Mouse (Mus musculus): Measurements from ENCODE around the gene Cenpp.
"Not testable (repeated sequence)": the region's sequence is repeated elsewhere in the genome, so short reads cannot be mapped to it uniquely, and the experiment has no call there.

The Cenpp gene

DNA sequence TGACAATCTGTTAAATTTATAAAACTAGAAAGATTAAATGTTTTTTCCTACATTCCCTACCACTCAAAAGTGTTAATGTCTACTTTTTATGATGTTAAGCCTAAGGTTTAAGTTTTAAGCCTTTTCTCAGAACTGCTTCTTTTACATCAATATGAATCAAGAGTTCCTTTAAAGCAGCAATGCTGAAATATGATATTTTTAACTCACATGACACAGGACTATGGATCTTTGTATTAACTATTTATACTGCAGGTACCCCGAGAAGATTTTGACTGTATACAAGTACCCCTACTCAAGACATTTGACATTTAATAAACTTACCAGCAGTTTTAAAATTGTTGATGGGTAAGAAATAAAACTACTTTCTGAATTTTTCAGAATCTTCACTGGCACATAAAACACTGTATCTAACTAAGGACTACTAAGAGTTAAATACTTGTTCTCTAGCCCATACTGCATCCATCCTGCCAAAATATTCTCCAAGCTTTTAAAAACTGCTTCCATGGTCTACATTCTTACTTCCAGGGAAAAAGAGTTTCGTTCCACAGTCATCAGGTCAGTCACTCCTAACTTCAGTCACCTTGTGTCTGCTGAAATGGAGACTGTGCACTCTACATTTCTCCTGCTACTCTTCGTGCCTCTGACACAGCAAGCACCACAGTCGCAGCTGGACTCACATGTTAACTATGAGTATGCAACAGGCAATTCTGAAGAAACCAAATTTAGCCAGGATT is 43.8 kb downstream of the Cenpp start:
- DNase-seq (ENCODE audit: extremely low read depth, low read depth, low spot score), result no peak

DNA sequence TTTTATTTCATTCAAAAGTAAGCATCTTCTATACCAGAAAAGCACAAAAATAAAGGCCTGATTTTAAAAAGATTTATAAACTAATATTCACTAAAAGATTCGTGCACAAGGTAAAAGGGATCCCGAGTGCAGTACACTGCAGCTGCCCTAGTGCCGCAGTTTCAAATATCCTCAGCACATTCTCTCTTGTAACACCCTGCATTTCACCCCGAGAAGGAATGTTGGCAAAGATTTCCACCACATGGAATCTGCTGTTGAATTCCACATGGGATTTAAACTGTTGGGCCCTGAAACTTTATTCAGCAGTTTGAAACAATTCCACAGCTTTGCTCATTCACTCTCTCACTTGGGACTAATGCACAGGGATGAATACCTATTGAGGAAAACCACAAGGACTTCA is 44.9 kb downstream of the Cenpp start, which contains the start of gene Ogn:
TSS of gene Ogn (plus strand) at position 333 of the 400 bp plus-strand sequence.
- DNase-seq (ENCODE audit: extremely low read depth, low read depth, low spot score), result no peak

DNA sequence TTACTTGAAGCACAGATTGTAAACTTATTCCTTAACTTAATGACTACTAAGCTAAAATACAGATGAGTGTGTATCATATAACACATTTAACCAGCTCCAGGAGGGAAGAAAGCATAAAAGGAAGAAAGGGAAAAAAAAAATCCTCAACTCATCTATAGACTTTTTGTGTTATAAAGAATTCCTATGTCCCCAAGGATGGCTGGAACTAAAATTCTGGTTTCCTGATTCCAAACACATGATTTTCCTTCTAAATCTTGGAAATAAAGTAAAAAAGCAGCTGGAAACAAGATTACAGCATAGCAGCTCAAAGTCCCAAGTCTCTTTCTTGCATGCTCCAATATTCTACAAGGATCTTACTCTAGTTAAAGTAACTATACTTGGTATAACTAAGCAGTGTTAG is 49.0 kb downstream of the Cenpp start:
- DNase-seq (ENCODE audit: extremely low read depth, low read depth, low spot score), result no peak

DNA sequence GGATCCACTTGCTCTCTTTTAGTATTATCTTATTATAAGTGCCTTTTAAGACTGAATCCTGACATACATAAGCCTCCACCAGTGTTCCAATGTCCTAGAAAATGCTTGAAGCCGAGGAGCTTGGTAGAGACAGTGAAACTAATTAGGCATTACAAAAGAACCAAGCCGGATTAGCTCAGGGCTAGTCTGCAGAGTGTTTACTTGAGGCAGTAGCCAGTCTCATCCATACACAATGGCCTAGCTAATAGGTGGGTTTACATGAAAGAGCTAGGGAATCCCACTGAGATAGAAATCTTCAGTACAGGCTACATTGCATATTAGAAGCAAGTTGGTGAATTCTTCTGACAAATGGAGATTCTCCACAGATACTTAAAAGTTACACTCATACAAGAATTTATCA is 50.0 kb downstream of the Cenpp start:
- not testable (repeated sequence) for DNase-seq (ENCODE audit: extremely low read depth, low read depth, low spot score)

DNA sequence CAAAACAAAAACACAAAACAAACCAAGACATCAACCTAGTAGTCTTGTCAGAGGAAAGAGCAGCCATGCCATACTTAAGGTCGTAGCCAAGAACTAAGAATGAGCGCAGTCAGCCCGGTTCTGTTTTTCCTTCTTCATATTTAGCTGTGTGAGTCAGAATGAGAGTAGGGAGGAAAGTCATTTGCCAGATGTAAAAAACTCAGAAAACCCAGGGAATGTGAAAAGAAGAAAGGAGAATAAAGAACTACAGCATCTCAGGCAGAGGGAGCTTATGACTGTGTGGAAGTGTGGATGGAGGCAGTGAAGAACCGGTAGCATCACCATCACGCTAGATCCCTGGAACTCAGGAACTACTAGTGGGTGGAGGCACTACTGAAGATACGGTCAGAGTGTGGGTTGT is 66.5 kb downstream of the Cenpp start:
- no peak for DNase-seq (ENCODE audit: extremely low read depth, low read depth, low spot score)

DNA sequence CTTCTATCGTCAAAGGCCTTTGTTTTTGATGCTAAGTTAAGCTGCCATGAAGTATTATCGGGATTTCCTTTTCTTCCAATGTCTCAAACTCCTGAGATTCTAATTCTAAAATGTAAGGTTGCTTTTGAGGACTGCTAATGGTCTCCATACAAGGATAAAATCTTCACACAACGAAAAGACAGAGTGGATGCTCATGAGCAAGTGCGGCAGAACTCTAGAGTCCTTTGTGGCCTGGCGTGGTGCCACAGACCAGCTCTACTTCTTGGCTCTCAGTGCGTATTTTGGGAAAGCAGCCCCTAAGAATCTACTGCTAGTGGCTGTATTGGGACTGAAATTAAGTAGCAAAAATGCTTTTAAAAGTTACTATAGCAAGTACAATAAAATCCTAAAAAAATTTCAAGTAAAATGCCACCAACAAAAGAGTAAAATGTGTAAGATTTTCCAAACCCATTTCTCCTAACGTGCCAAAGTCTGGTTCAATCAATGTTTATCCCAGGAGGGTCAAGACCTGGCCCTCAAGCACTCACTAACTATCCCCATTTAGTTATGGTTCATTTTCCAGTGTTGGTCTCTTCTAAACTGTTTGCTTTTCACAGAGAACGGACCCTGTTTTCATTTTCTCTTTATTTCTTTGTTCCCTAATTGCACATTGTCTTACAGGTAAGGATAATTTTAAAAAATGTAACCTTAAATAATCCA is 68.1 kb downstream of the Cenpp start:
- DNase-seq (ENCODE audit: extremely low read depth, low read depth, low spot score), result no peak

DNA sequence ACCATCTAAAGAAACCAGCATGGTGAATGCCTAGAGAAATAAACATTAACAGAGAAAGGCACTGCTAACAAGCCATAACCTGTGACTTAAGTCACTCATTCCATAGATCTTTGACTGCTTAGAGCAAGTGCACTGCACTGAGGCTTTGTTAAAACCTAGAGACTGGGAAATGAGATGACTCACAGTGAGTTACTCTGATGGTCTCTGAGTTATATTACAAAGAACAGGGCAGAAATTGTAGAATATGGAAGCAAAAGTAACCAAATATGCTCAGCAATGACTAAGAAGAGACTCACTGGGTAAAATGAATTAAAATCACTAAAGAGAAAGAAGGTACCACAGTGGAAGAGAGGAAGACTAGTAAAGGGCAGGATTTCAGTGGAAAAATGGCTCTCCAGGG is 68.7 kb downstream of the Cenpp start:
- no peak for DNase-seq (ENCODE audit: extremely low read depth, low read depth, low spot score)

DNA sequence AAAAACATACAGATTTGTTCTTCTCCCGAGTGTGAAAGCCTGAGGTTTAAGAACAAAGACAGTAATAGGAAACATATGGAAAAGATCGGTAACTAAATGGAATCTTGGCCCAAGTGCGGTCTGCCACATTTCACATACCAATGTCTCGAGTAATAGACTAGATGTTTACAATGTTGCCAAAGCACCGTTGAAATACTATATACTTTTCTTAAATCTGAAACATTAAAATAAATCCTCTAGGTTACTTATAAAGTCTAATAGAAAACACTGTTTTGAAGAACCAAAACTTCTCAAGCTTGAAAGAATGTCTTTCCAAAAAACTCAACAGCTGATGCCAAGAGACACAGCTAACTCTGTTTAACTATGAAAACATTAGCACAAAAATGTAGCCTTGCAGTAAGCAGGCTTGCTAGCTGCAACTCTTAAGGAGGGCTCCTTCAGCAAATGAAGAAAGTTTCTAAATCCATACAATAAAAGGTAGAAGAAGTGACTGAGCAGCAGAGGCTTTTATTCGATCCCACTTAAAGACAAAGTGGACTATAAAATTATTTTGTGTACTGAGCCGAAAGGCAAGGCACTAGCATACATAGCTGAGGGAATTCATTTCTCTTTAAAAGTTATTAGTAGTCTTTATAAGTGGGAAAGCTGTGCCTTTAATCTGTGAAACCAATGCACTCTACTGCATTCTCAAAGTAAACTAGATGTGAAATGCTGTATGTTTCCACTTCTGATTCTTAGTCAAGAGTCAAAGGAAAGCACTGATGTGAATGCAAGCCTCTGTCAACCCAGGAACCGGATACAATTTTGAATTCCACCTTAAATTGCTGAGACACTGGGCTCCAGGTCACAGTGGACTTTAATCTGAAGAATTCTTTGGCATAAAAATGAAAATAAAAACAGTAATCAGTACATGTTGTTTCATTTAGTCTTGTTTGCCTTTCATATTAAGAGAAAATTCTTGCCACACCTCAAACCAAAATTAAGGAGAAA is 70.7 kb downstream of the Cenpp start, which contains the start of gene Omd:
TSS of gene Omd (plus strand) at position 922 of the 990 bp plus-strand sequence.
- no peak for DNase-seq (ENCODE audit: extremely low read depth, low read depth, low spot score)

DNA sequence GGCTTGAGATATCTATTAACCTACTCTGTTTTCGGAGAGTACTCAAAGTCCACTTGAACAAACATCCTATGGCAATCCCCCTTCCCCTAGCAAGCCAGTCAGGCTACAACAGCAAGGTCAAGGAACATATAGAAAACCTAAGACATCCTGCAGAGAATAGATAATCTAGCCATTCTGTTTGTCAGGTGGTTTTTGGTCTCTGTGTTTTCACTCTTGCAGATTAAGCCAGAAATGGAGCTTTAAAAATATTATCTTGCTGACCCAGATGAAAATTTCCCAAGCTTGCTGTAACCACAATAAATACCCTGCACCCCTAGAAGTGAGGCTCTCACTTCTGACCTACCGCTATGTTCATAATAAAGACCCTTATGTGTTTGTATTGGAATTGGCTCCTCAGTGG is 81.2 kb downstream of the Cenpp start:
- DNase-seq (ENCODE audit: extremely low read depth, low read depth, low spot score), result no peak

DNA sequence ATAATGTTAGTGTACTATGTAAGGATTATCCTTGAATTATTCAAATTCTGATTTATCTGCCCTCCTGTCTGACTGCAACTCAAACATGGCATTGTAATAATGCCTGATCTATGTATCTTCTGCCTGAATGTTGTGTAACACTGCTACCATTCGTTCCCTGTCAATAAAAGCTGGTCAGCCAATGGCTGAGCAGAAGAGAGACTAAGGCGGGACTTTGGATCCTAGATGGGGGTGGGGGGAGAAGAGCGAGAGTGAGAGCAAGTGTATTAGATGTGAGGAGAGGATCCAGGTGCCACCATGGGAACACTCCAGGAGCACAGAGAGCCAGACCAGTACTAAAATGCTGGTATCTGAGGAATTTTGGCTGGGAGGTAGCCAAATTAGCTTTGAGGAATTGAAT is 82.2 kb downstream of the Cenpp start:
- DNase-seq (ENCODE audit: extremely low read depth, low read depth, low spot score), result no peak

DNA sequence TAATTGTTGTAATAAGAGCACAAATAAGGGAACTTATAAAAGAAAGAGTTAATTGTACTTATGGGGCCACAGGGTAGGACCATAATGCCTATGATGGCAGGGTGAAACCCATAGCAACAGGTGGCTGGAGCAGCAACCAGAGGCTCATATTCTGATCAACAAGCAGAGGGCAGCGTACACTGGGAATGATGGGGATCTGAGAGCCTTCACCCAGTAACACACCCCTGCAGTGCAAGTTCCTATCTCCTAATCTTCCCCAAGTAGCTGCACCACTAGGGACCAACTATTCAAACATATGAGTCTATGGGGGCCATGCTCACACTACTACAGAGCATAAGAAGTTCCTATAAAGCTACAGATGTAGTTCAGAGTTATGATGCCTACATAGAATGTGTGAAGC is 88.2 kb downstream of the Cenpp start:
- no peak for DNase-seq (ENCODE audit: extremely low read depth, low read depth, low spot score)

DNA sequence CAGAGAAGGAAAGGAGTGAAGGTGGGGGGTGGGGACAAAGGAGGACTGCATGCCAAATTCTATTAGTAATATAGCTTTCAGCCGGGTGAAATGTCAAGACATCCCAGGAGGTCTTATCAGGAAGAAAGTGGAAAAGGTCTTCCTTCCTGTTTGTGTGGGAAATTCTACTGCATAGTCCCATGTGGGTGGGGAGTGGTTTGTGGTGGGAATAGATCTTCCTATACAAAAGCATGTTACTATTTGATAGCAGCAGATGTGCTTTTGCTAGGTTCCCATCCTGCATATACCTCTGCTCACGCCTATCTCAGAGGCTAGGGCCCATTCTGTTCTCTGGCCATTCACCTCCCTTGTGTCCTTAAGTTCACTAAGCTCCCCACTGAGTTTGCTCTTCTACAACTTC is 91.7 kb downstream of the Cenpp start:
- no peak for DNase-seq (ENCODE audit: extremely low read depth, low read depth, low spot score)

DNA sequence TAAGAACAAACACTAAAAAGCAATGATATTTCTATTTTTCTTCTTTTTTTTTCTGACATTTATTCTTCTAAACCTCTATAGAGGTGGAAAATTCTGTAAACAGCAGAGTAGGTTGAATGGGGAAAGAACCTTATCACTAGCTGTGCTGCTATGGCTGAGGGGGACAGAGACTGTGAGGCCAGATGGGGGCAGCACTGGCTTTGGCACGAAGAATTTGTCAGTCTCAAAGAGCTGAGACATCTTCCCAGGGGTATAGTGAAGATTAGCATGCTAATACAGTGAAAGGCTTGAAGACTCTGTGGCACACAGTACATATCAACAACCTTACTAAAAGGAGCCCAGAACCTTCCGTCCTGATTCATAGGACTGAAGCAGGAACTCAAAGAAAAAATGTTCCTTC is 93.4 kb downstream of the Cenpp start:
- DNase-seq (ENCODE audit: extremely low read depth, low read depth, low spot score), result no peak

DNA sequence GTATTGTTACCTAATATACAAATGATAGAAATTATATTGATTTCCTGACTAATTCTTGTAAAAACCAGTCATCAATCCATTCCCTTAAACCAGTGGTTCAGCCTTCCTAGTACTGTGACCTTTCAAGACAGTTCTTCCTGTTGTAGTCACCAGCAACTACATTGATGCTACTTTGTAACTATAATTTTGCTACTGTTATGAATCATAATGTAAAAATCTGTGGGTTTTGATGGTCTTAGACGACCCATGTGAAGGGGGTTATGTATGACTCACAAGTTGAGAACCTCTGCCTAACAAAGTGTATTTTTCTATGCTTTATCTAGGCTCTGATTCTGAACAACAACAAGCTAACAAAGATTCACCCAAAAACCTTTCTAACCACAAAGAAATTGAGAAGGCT is 95.7 kb downstream of the Cenpp start:
- DNase-seq (ENCODE audit: extremely low read depth, low read depth, low spot score), result no peak

DNA sequence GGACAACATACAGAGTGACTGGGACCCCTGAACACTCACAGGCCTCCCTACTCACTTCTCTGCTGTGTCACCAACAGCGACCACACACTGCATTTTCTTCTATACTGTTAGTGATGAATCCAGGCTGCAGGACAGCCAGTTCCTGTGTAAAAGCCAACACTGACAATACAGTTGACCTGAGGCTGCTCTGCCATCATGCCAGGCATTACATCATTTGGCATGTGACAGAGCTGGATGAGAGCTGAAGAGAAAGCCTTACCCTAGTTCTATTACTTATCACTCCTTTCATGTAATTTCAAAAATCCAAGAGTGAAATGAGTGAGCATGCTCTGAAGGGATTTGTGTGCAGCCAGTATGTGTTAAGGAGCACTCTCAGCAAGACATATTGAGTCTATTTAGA is 96.4 kb downstream of the Cenpp start:
- DNase-seq (ENCODE audit: extremely low read depth, low read depth, low spot score), result peak; percentile 18

DNA sequence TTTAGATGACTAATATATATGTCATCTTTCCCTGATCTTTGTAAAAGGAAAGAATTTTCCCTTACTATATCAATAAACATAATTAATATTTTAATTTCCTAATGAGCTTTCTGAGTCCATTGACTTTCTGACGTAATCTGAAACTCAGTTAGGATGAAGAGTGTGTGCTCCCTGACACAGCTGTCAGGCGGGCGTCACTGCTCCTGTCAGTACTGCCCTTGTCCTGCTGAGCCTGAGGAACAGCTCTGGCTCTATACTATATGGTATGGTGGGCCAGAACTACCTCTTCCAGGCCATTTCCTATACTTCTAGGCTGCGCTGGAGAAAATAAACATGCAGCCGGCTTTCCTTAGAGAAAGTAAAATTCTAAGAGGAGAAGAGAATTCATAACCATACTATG is 98.1 kb downstream of the Cenpp start:
- no peak for DNase-seq (ENCODE audit: extremely low read depth, low read depth, low spot score)

DNA sequence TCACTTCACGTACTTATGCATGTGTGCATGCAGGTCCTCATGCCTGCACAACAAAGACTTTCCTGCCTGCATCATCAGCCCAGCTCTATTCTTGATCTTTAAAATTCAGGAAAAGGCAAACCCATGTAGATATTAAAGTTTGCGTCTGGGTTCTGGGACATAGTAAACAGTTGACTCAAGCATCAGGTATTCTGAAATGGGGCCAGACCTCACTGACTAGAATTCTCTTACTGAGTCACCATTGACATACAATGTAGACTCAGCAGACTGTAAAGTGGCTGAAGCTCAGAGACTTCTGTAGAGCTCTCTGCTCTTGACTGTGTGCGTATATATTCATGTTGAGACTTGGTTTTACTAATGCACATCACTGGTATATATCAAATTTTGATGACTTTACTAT is 103.0 kb downstream of the Cenpp start:
- DNase-seq (ENCODE audit: extremely low read depth, low read depth, low spot score), result no peak

DNA sequence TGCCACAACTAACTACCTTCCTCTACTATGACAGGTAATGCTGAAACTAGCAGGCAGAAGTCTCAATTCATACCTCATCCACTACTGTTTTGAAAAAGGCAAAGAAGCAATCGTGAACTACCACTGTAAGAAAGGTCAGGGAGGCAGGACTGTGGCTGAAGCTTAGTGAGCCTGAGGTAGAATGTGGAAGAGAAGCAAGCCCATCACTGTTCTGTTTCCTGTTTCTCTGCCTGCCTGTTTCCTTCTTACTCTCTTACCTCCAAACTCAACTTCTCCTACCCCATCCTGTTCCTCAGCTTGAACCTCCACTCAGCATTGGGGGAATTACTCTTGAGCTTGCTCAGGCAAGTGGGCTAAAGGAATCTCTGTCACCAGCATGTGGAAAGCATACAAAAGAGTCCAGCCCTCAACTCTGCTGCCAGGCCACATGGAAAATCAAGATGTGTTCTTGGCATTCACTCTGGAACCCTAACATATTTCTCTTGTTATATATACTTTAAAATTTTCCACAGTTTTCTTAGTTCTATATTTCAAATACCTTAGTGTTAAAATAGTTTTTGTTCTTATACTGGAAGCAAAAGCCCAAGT is 104.9 kb downstream of the Cenpp start:
- DNase-seq (ENCODE audit: extremely low read depth, low read depth, low spot score), result no peak

DNA sequence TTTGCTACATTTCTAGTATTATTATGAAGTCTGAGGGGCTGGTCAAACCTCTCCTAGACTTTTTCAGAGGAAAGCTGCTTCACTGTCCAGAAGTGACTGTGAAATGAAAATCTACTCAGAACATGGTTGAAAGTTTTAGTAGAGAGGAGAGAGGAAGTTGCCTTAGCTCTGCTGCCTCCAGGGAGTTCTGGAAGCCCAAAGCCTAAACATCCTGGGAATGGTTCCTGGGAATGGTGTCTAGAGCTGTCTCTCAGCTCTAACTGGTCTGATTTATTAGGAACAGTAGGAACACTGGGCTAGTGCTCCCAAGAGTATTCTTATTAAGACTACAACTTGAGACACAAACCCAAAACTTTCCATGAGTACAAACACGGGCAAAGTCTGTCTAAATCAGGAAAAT is 106.1 kb downstream of the Cenpp start:
- DNase-seq (ENCODE audit: extremely low read depth, low read depth, low spot score), result no peak

DNA sequence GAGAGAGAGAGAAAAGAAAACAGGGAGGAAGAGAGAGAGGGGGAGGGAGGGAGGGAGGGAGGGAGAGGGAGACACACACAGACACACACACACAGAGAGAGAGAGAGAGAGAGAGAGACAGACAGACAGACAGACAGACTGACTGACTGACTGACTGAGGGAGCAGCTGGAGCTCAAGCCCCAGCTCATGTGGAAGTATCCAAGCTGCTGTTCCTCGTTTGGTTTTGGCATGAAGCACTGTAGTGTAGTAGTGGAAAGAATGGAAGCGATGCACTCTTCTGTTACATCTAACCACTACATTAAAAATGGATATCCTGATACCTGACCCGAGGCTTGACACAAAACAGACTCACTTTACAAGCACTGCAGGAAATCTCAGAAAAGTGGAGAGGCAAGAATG is 106.9 kb downstream of the Cenpp start:
- no peak for DNase-seq (ENCODE audit: extremely low read depth, low read depth, low spot score)

DNA sequence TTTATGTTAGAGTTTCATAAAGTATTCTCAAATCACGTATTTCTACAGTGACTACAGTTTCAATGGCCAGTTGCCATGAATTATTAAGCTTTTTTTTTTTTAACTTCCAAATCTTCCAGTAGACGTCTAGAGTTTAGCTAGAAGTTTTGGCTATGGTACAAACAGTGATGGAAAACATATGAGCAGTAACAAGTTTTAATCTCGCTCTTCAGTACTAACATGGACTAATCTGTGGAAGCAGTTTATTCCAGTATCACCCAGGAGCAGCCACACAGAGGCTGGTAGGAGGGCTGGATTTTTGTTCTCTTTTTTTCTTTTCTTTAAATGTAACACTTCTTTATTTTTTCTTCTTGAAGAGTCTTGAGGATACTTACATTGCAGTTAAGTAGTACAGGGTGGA is 108.3 kb downstream of the Cenpp start, which contains the start of gene Aspn:
TSS of gene Aspn (plus strand) at position 165 of the 400 bp plus-strand sequence.
- no peak for DNase-seq (ENCODE audit: extremely low read depth, low read depth, low spot score)
